Mouse (Mus musculus) adrenal gland, adult (tissue): ENCODE results near the gene Scmh1.
"Not testable (repeated sequence)": the region's sequence is repeated elsewhere in the genome, so short reads cannot be mapped to it uniquely, and the experiment has no call there.

Source experiments
- DNase-seq, 2 experiments: peaks; one replicate each; pipeline ENCODE4 v3.0.0; 2022 to 2023; ENCODE audit warnings: low spot score in 1 of 2; ENCODE audit not compliant: inconsistent age in 2 of 2

The Scmh1 gene

DNA sequence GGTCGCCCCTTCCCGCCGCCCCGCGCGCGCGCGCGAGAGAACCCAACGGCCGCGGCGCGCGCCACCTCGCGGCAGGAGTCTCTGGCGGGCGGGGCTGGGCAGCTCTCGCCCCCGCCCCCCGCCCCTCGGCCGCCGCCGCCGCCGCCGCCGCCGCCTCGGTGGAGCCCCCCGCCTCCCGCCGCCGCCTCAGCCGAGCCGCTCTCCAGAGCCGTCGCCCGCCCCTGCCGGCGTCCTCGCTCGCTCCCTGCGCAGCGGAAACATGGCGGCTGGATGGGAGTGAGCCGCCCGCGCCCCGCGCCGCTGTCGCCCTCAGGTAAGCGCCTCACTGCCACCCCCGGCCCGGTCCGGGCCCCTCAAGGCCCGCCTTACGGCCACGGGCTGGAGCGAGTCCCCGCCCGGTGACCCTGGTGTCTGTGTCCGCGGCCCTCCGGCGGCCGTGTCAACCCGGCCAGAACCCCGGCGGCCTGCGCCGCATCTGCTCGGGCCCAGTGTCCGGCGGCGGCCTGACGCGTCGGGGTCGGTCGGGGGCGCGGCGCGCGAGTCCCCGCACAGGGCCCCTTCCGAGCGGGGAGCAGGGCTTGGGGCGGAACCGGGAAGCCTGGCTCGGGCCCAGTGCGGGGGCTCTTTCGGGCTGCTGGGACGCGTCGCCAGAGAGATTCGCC lies at the start of gene Scmh1:
Gene Scmh1, plus strand, starts transcription at position 138 of the 662 bp plus-strand sequence.
- peak; percentile 81 to 91 for DNase-seq

DNA sequence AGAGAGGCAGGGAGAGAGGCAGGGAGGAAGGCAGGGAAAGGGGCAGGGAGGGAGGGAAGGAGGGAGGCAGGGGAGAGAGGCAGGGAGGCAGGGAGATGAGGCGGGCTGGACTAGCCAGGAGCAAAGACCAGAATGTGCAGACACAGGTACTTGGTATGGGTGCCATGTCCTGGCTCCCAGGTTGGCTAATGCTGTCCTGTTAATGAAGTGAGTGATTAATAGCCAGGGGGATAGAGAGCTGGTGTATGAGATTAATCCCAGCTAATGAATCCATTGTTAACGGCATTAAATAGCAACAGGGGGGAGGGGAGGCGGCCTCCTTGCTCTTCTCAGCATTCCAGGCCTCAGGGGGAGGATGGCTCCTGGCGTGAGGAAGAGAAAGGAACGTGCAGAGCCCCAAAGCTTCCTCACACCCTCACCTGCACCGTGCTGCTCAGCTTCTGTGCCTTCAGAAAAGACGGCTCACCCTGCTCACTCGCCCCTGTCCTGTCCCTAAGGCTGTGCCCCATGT lies 45.0 kb upstream of the Scmh1 start:
- DNase-seq, result no peak

DNA sequence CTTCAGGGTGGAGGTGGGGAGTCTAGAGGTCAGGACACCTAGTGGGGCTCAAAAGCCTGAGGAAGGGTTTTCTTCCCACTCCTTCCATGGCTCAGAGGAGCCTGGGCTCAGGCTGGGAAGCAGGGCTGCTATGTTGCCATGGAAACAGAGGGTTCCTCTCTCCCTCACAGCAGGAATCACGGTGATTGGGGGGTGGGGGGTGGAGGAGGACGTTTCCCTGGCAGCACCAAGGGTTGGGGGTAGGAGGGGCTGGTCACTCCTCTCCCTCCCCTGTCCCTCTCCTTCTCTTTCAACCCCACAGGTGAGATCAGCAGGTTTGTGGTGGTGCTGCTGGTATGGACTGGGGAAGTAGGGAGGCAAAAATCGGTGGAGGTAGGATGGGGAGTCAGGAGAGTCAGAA lies 40.4 kb upstream of the Scmh1 start:
- no peak for DNase-seq

DNA sequence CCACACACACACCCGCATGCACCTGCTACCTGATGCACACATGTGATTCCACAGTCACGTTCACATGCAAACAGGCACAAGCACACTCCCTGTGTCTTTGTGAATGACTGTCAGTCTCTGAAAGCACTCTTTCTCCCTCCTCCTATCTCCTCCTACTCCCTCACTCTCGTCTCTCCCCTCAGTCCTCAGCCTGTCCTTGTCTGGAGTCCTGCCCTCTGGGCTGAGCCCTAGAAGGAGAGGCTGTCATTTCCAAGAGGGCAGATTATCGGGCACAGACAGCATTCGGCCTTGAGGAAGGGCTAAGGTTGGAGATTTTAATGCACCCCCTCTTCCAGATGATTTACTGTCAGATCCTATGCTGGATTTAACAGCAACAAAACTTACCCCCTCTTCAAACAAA lies 39.6 kb upstream of the Scmh1 start:
- no peak for DNase-seq

DNA sequence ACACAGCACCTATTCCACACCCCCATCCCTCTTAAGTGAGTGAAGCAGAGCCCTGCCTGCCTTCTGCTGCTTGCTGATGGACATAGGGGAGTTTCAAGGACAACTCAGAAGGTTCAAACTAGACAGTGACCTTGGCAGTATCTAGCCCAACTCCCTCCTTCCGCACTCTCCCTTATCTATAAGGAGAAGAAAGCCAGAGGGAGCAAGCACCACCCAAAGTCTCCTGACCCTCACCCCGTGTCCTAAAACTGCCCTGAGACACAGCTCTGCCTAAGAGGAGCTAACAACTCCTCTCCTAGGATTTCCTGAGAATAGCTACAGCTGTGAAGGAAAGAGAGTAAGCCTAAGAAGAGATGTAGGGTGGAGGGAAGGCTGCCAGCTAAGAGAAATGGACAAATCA lies 37.0 kb upstream of the Scmh1 start:
- peak; percentile 21 to 50 for DNase-seq

DNA sequence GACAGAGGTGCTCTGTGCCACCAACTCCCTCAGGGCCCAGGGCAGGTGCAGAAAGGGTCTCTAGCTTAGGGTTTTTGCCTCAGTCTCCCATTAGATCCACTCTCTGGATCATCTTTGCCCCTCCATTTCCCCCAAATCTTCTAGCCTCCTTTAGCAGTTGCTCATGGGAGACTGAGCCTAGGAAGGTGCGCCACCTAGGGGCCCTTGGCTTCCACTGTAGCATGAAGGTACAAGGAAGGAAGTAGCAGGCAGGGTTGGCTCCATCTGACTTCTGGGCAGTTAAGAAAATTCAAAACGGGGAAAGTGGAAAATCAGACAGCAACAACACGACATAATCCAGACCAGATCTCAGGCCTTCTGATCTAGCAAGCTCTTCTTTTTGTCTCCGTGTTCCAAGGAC lies 36.4 kb upstream of the Scmh1 start:
- DNase-seq, result peak; percentile 63 to 87

DNA sequence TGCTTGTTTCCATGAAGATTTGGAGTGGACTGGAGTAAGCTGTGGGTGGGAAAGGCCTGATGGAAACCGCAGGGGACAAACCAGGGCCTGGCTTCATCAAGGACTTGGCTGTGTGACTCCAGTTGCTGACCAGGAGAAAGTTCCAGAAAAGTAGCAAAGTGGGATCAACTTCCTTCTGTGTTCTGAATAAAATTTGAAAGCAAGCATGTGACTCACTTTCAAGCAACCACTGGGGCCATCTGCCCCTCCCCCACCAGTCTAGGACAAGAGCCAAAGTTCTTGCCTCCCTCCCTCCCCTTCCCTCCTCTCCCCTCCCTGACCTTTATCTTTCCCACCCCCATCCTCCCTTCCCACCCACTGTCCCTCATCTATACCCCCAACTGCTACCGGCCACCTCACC lies 35.9 kb upstream of the Scmh1 start:
- DNase-seq, result peak; percentile 35 to 62

DNA sequence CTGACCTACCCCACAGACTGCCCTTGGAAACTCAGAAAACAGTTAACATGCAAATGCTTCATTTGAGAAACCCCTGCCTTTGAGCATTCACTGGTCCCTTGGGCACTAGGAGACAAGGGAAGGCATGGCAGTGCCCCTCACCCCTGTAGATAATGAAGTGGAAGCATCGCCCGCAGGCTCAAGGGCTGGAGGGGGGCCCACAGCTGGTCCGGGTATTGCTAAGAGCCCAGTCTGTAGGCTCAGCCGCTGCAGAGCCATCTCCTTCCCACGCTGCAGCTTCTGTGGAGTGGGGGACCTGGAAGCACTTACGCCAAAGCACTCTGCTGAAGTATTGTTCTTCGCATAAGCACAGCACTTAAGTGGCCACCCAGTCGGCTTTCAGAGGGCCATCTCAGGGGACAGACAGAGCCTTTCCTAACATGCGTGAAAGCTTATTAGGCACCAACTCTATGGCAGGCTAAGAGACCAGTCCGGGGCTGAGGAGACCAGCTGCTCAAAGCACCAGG lies 35.2 kb upstream of the Scmh1 start:
- peak in 1 of 2 experiments; percentile 22 for DNase-seq

DNA sequence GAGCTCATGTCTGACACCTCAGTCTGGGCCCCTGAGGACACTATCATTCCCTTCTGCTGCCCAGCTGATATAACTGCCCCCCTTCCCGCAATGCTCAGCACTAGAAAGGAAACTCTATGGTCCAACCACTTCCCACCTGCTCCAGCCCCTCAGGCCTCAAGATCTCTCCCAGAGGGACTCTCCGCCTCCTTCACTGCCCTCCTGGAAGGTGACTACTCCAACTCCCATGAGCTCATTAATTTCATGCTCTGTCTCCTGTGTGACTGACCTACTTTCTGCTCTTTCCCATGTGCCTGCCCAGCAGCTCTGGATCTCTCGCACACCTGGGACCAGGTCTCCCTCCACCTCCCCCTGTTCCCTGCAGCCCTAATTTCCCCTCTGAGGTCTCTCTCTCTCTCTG lies 32.2 kb upstream of the Scmh1 start:
- DNase-seq, result no peak

DNA sequence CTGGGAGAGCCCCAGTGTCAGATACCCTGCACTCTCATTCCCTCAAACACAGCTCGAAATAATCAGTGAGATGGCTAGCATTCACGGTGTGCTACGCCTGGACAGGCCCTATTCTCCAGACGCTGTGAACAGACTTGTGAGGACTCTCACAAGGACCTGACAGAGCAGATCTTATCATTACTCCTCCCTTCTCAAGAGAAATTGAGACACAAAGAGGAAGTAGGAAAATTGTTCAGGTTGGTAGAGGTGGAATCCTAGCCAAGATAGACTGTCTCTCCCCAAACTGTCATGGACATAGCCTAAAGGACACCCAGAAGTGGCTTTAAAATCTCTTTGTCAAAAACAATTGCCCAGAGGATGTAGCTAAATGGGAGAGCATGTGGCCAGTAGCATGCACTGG lies 31.3 kb upstream of the Scmh1 start:
- no peak for DNase-seq

DNA sequence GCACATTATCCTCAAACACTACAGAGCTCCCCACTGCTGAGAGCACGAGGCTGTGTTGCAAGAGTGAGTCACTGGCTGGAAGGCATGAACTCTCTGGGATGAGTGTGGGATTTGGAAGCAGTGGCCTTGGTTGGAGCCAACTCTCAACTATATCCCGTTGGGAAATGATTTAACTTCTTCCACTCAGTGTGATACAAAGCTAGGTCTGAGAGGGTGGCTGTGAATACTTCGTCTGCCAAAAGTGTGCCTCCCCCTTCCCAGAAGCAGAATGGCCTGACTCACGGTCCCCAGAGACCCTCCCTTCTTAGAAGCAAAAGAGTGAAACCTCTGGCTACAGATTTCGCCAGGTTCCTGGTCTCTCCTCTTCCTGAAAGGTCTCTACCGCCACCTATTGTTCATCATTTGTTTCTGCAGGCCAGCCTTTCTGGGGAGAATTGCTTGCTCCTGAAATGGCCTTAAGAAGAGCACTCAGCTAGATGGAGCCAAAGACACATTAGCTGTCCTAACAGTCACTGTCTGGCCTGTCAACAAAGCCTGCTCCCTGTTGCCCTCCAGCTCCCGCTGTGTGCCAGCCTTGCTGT lies 24.2 kb upstream of the Scmh1 start:
- DNase-seq, result peak; percentile 88 to 97

DNA sequence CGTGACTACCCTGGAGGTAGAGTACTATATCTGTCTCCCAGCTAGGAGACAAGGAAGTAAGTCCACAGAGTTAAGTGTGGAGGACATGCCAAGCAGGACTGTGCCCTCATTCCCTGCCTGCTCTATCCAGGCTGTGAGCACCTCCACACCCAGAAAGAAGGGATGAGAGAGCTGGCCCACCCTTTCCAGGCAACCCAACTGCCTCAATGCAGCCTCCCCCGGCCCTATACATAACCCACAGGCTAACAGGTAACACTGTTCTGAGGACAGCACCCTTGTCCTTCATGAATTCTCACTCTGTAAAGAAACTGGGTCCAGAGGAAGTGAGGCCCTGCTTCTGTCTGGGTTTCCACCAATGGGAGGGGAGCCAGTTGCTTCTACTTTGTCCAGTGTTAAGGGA lies 19.6 kb upstream of the Scmh1 start:
- no peak for DNase-seq

DNA sequence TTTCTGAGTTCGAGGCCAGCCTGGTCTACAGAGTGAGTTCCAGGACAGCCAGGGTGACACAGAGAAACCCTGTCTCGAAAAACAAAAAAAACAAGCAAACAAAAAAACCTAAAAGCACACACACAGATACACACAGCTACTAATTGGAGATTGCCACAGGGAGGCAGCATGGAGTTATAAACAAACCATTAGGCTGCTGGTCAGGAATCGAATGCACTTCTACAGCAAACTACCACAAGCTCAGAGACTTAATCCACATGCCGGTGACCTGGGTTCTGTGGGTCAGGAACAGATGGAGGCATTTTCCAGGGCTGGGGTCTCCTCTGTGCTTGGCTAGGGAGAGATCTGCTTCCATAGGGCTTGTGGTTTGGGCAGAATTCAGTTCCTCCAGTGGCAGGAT lies 17.6 kb upstream of the Scmh1 start:
- peak; percentile 32 to 82 for DNase-seq

DNA sequence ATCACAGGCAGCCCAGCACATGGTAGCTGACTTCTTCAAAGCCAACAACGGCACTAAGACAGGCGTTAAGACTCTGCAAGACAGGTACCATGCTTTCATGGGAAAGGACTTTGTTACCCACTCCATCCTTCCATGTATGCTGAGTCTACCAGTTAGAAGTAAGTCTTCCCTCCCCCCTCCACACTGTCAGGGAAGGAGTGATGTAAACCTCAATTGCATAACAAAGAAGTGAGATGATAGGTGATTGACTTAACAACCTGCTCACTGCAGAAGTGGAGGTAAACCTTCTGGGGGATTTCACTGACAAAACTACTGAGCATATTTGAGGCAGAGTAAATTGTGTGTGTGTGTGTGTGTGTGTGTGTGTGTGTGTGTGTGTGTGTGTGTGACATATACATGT lies 17.1 kb upstream of the Scmh1 start:
- DNase-seq, result no peak

DNA sequence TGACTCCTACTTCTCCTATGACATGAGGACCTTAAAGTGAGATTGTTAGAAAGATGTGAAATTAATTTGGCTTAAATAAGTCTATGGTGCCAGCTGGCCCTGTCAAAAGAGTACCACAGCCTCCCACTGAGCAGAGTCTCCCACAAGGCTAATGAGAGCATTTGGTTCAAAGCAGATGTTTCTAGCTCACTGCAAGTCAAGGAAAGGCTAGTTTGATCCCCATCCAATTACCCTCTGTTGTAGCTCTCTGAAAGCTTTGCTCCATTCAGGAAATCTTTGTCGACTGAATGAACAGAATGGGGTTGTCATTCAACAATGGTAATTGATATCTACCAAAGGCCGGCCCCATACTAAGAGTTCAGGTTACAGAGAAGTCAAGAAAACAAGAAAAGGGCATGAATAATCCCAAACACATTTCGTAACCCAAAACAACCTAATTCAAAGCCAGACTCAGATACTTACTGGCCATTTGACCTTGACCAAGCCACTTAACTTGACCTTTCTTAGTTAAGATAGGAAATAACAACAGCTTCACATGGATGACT lies 16.0 kb upstream of the Scmh1 start:
- DNase-seq, result no peak

DNA sequence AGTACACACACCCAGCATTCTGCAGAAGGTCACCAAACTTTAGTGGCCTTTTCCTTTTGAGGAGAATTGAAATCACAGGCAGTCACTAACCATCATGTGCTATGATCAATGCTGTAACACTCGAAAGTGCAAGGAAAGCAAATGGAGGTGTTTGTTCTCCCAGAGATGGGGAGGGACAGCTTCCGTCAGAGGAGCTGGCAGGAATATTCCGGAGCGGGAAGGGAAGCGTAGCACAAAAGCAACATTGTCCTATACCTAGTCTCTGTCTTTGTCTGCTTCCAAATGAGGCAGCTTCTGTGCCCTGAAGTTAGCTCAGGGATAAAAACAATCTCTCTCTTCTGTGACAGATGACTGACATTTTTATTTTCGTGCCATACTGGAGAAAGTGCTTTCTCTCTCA lies 15.5 kb upstream of the Scmh1 start:
- DNase-seq, result no peak

DNA sequence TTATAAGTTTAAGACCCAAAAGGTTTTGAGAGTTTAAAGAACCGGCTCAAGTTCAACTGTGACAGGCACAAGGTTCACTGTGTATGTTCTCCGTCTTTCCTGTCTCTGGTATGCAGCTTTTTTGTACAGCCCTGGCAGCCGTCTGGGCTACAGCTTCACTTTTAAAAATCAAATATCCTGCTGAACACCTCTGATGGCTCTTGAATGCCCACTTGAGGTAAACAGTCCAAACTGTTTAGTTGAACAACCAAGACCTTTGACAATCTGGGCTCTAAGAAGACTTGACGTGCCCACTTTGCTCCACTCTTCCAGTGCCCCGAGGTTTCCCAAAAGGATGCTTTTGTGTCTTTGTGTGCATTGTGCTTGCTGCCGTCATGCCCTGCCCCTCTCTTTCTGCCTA lies 13.5 kb upstream of the Scmh1 start:
- no peak for DNase-seq

DNA sequence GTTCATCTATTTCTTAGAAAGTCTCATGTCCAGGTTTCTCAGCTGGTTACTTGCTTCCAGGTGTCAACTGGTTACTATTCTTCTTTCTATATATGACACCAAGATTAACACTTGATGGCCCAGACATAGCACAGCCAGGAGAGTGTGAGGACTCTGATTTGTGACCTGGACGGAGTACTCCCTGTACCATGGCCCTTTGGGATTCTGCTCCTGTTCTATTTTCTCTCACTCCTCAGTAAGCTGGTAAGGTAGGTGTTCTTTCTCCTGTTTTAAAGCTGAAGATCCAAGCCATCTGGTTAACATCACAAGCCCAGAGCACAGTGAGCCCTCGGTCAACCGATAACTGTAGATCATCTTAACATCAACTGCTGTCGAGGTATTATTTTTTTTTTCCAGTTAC lies 12.7 kb upstream of the Scmh1 start:
- DNase-seq, result no peak

DNA sequence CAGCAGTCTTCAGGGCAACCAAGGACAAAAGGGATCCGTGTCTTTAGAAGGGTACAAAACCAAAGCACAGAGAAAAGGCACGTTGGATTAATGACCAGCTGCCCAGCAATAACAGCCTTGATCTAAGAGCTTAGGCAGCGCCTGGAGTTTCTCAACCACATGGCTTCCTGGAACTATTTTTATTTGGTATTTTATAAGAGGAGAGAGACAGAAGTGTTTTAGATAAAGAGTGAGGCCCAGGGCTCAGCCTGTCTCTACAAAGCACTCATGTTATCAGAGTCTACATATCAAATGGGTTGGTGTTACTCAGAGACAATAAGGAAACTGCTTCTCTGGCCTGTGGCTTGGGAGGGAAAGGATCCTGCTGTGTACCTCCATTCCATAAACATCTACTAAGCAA lies 12.3 kb upstream of the Scmh1 start:
- peak; percentile 11 to 71 for DNase-seq

DNA sequence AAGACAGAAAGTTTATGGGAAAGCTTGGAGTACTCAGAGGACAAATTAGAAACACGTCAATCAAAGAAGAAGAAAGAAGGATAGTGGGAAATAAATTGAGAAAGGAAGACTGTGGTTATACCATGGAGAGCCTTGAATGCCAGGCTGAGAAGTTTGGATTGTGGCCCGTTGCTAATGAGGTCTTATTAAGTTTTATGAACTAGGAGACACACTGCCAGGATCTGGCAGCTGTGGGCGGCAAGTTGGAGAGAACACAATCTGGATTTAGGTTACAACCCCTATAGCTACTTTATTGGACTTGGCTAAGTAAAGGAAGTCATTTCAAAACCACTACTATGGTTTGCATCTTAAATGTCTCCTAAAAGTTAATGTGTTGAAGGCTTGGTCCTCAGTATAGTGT lies 4.8 kb upstream of the Scmh1 start:
- DNase-seq, result no peak

DNA sequence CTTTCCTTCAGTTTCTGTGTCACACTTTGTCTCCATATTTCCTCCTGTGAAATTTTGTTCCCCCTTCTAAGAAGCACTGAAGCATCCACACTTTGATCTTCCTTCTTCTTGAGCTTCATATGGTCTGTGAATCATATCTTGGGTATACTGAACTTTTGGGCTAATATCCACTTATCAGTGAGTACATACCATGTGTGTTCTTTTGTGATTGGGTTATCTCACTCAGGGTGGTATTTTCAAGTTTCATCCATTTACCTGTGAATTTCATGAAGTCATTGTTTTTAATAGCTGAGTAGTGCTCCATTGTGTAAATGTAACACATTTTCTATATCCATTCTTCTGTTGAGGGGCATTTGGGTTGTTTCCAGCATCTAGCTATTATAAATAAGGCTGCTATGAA lies 3.0 kb upstream of the Scmh1 start:
- DNase-seq, result not testable (repeated sequence)

DNA sequence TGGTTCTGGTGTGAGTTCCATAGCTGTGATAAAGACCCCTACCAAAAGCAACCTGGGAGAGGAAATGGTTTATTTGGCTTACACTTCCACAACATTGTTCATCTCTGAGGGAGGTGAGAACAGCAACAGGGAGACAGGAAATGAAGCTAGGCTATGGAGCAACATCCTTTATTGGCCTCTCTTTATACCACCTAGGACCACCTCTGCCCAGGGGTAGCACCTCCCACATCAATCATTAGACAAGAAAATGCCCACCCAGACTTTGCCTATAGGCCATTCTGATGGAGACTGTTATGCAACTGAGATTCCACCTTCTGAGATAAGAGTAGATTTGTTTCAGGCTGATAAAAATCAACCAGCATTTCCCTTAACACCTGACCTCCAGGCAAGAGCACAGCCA lies 834 bp upstream of the Scmh1 start:
- no peak for DNase-seq

DNA sequence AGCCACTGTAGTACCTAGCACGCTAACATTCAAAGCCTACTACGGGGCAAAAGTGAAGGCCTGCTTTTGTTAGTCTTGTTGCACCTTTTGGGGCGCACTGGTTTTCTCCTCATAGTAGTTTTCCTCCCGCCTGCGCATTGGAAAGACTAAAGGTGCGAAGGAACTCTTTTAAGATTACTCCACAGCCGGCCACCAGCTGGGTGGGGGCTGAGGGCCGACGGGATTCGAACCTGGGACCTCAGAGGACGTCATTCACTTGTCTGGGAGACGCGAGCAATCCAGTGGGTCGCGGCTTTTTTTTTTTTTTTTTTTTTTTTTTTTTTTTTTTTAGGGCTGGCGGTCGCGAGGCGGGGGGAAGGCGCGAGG lies 320 bp upstream of the Scmh1 start:
- DNase-seq, result peak in 1 of 2 experiments; percentile 68
